Mouse (Mus musculus) midbrain, postnatal 0 days (tissue): ENCODE measurements around the gene Zfp423. TPM values are rescaled to one million over a fixed set of nuclear protein-coding genes. Genes with fewer than 3 reads are reported as not detected.
A peak's percentile ranks its signal among the peaks of the same experiment; 100 is the strongest.

Experiments used
- ATAC-seq: fragments of 200-750 bp; cut with Nextera tagmentation; 2 replicates; pipeline ENCODE4 v1.8.0; 2017; ENCODE audit warnings: moderate number of reproducible peaks, mild to moderate bottlenecking, moderate TSS enrichment, moderate library complexity; ENCODE audit not compliant: low FRiP score
- DNase-seq: peaks from one replicate; pipeline ENCODE4 v3.0.0-alpha.2; 2015; ENCODE audit warnings: low spot score
- H3K27ac ChIP-seq: fragments of 300-500 bp; sonication (generic); 2 replicates; pipeline ENCODE4 v1.5.1; 2014; ENCODE audit warnings: low read depth, mild to moderate bottlenecking, low read length, mixed read lengths
- H3K27me3 ChIP-seq: fragments of 300-500 bp; sonication (generic); 2 replicates; pipeline ENCODE4 v1.6.1; 2014; ENCODE audit warnings: low read length, control low read depth, mixed read lengths; ENCODE audit not compliant: insufficient read depth
- H3K36me3 ChIP-seq: fragments of 300-500 bp; sonication (generic); 2 replicates; pipeline ENCODE4 v1.6.1; 2014; ENCODE audit warnings: low read length, control low read depth, mixed read lengths; ENCODE audit not compliant: insufficient read depth
- H3K4me1 ChIP-seq: fragments of 300-500 bp; sonication (generic); 2 replicates; pipeline ENCODE4 v1.6.1; 2014; ENCODE audit warnings: mild to moderate bottlenecking, control low read depth, antibody characterized with exemption, low read length, mixed read lengths; ENCODE audit not compliant: insufficient read depth
- H3K4me2 ChIP-seq: fragments of 300-500 bp; sonication (generic); 2 replicates; pipeline ENCODE4 v1.6.1; 2014; ENCODE audit warnings: low read depth, mild to moderate bottlenecking, low read length, mixed read lengths; ENCODE audit not compliant: poor library complexity, severe bottlenecking
- H3K4me3 ChIP-seq: fragments of 300-500 bp; sonication (generic); 2 replicates; pipeline ENCODE4 v1.5.1; 2014; ENCODE audit warnings: low read depth, mild to moderate bottlenecking, low read length, moderate library complexity
- H3K9ac ChIP-seq: fragments of 300-500 bp; sonication (generic); replicated peaks from 2 replicates; pipeline ENCODE4 v1.6.1; 2014; ENCODE audit warnings: mild to moderate bottlenecking, low read length, moderate library complexity, mixed read lengths; ENCODE audit not compliant: poor library complexity, severe bottlenecking
- H3K9me3 ChIP-seq: fragments of 300-500 bp; sonication (generic); 2 replicates; pipeline ENCODE4 v1.6.1; 2016; ENCODE audit warnings: low read length, control low read depth
- CTCF ChIP-seq: IDR thresholded peaks from 2 replicates; pipeline ENCODE4 v1.5.1; 2016; ENCODE audit warnings: antibody characterized with exemption, mild to moderate bottlenecking
- WGBS: fragments of 180-500 bp; shearing (Covaris S2); extraction: QIAGEN DNeasy Blood & Tissue Kit; methylation state at CpG from one replicate; pipeline ENCODE4 v1.1.7; 2014; 5-methylcytosine and 5-hydroxymethylcytosine counted together
- polyA plus RNA-seq: library from polyadenylated mRNA; unstranded; fragments of >200 nt; fragmentation: Nextera tagmentation; extraction: Ambion mirVana; gene quantifications from 2 replicates; pipeline ENCODE4 v1.2.1, GENCODE M21; 2015
- total RNA-seq: library from RNA; depleted of rRNA; stranded (reverse); fragments of >200 nt; gene quantifications from 2 replicates; pipeline ENCODE4 v1.2.3, GENCODE M21; 2014

The Zfp423 gene
- total and polyA plus RNA-seq, 2 experiments from 2014 or later, result 22.9 to 57.5 TPM

DNA sequence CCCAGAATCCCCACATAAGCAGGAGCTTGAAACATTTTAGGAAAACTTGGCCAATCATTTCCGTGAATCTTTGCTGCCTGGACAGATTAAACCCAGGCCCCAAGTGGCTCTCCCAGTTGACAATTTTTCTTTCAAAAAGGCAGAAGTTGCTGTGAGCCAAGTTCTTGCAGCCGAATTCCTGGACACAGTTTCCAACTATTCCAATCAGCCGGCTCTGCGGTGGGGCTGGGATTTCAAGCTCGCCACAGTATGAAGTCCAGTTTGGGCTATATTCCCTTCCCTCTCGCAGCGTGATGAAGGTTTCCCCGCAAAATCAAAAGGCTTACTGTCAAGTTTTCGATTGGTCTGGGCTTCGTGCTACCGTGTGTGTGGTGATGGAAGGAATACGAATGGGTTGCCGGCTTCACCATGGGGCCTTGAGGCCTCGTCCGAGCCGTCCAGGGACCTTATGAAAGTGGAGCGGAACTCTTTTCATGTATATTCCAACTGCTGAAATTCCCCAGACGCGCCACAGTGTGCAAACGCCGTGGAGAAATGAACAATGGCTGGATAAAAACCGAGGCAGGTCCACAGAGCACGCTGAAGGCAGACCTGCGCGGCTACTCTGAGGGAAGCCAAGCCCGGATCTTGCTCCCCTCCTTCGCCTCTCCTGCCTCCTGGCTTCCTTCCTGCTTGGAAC lies 240.1 kb downstream of the Zfp423 start:
- WGBS, result 16% methylated on average over 27 of the region's 27 CpGs
- TF ChIP-seq CTCF, result no peak
- Histone ChIP-seq H3K9ac (no peak overlapping the region), H3K27me3 (no peaks in the 10 kb centered on the region), H3K36me3 (no peaks in the 10 kb centered on the region), H3K4me3 (no peak overlapping the region), H3K4me2 (no peak overlapping the region), H3K9me3 (no peaks in the 10 kb centered on the region), H3K4me1 (peaks cover 15% of the 10 kb centered on the region; the same call in 1 of the 2 replicates), H3K27ac (no peak overlapping the region)
- DNase-seq (peak; percentile 35), ATAC-seq (no peak)

GRCm38 (mm10) chr8:87717445-87717844 lies 241.9 kb downstream of the Zfp423 start:
- Histone ChIP-seq H3K4me2 (no peak overlapping the region), H3K27ac (no peak overlapping the region), H3K27me3 (no peaks in the 10 kb centered on the region), H3K9ac (no peak overlapping the region), H3K36me3 (no peaks in the 10 kb centered on the region), H3K9me3 (no peaks in the 10 kb centered on the region), H3K4me1 (peaks cover 15% of the 10 kb centered on the region; the same call in 1 of the 2 replicates), H3K4me3 (no peak overlapping the region)
- no peak for ATAC-seq
- no peak for DNase-seq
- WGBS, result 67% methylated on average over 5 of the region's 5 CpGs
- TF ChIP-seq CTCF, result peak; percentile 8; the same call in 1 of the 2 replicates

DNA sequence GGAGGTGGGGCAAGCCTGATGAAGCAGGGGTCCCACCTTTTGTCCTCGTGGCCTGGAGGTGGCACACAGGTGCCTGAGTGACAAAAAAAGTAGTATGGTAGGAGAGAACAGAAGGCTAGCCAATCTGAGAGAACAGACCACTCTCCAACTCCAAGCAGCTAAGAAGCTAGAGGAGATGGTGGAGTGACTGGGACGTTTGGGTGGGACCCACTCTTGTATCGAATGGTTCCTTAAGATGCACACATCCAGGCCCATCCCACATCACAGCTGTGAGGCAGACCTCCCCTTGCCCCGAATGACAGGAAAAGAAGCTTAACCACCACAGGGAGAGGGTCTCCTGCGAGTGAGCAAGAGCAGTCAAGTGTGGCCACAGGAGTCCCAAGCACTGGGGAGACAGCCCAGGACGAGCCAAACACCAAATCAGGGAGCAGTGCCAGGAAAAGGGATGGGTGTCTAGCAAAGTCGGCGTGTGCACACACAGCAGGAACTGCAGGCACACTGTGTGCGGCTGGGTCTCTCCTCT lies 242.6 kb downstream of the Zfp423 start:
- Histone ChIP-seq H3K27me3 (no peaks in the 10 kb centered on the region), H3K9ac (no peak overlapping the region), H3K36me3 (no peaks in the 10 kb centered on the region), H3K4me3 (no peak overlapping the region), H3K9me3 (no peaks in the 10 kb centered on the region), H3K4me2 (peak overlapping the region; percentile 43), H3K27ac (peak overlapping the region; percentile 71), H3K4me1 (peaks cover 16% of the 10 kb centered on the region; the same call in 1 of the 2 replicates)
- ATAC-seq (0 out of 2 replicates have a peak, but pooled peaks have one; percentile 6), DNase-seq (no peak)
- WGBS, result 13% methylated on average over 9 of the region's 9 CpGs
- TF ChIP-seq CTCF, result no peak

- peak; percentile 93 for TF ChIP-seq CTCF
- Histone ChIP-seq H3K4me1 (peaks cover 20% of the 10 kb centered on the region; the same call in 1 of the 2 replicates), H3K9me3 (no peaks in the 10 kb centered on the region), H3K4me3 (no peak overlapping the region), H3K9ac (0 out of 2 replicates have a peak overlapping the region, but pooled peaks have one; percentile 33), H3K27ac (peak overlapping the region; percentile 71), H3K36me3 (no peaks in the 10 kb centered on the region), H3K27me3 (no peaks in the 10 kb centered on the region), H3K4me2 (peak overlapping the region; percentile 43)
- ATAC-seq, result peak; percentile 39; the same call in 1 of the 2 replicates
- peak; percentile 88 for DNase-seq
- WGBS, result 7% methylated on average over 24 of the region's 24 CpGs
Observed at GRCm38 (mm10) chr8:87715731-87716682, 243.4 kb downstream of the Zfp423 start.

DNA sequence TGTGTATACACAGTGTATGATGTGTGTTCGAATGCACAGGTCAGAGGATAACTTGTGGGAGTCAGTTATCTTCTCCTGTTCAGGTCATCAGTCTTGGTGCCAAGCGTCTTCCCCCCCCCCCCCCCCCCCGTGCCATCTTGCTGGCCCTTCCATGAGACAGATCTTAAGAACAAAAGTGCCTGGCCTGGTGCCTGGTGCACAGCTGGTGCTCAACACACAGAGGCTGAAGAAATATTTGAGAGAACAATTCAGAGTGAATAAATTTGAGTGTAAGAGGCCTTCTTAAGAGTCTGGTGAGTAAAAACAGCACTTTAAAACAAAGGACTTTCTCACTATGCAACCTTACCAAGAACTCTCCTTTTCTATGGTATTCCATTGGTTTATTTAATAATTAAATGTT lies 245.4 kb downstream of the Zfp423 start:
- 42% methylated on average over 2 of the region's 3 CpGs for WGBS
- H3K4me1 ChIP-seq, result peaks cover 15% of the 10 kb centered on the region; the same call in 1 of the 2 replicates
- no peak overlapping the region for H3K27ac ChIP-seq
- ATAC-seq, result no peak
- no peaks in the 10 kb centered on the region for H3K9me3 ChIP-seq
- H3K4me2 ChIP-seq, result no peak overlapping the region
- H3K27me3 ChIP-seq, result no peaks in the 10 kb centered on the region
- no peak overlapping the region for H3K4me3 ChIP-seq
- no peak for TF ChIP-seq CTCF
- H3K9ac ChIP-seq, result no peak overlapping the region
- no peaks in the 10 kb centered on the region for H3K36me3 ChIP-seq
- peak; percentile 44 for DNase-seq
